Comparison of ENCODE assay signal across 22 mouse cellular contexts in genomic region chr17:8701096-8701495, GRCm38 (mm10).
DNase-seq lines count a peak whose midpoint lies in the region; TF ChIP-seq lines count a peak whose summit lies in the region.
"Had no signal": no experiment of that assay in that cellular context is flagged by ENCODE, and none has a peak within 500 bp of the region (broad histone marks: within the 10 kb centered on the region; RNA-seq: fewer than 3 reads in every experiment).

No protein-coding gene starts in this region.

- H3K4me1 ChIP-seq in cerebellum, adult 2 months (ENCODE audit: control insufficient read depth, insufficient read depth, low read length), result peaks cover 22% of the 10 kb centered on the region
- no peaks in the 10 kb centered on the region for H3K4me1 ChIP-seq in MEL (ENCODE audit: control insufficient read depth in 1 of 2, insufficient read depth in 2 of 2, low read length in 2 of 2)
- H3K4me1 ChIP-seq: embryonic facial prominence, embryonic 13.5 days; forebrain, embryonic 15.5 days; hindbrain, embryonic 13.5 days; kidney, embryonic 15.5 days; midbrain, embryonic 15.5 days; neural tube, embryonic 12.5 days had no signal

- H3K27me3 ChIP-seq in cerebellum, adult 2 months (ENCODE audit: control insufficient read depth, insufficient read depth, low read length), result no peaks in the 10 kb centered on the region
- H3K27me3 ChIP-seq in MEL (ENCODE audit: control insufficient read depth in 1 of 2, insufficient read depth in 2 of 2, low read length in 2 of 2), result no peaks in the 10 kb centered on the region; a peak in 1 of 4 replicates
- H3K27me3 ChIP-seq: embryonic facial prominence, embryonic 13.5 days; forebrain, embryonic 15.5 days; hindbrain, embryonic 13.5 days; kidney, embryonic 15.5 days; midbrain, embryonic 15.5 days; neural tube, embryonic 12.5 days had no signal

- TF ChIP-seq EP300 in MEL (IDR thresholded peaks at IDR 0.05; ENCODE audit: low read depth in 1 of 2, low read length in 2 of 2), result no peak

- TF ChIP-seq RAD21 in MEL (IDR thresholded peaks at IDR 0.05; ENCODE audit: low read depth, low read length), result no peak

- H3K79me2 ChIP-seq in MEL (ENCODE audit: control insufficient read depth, insufficient read depth, low read length, poor library complexity), result no peaks in the 10 kb centered on the region

- no peak overlapping the region for H3K9ac ChIP-seq in MEL (ENCODE audit: control insufficient read depth, low read depth, low read length, poor library complexity, severe bottlenecking)
- H3K9ac ChIP-seq: embryonic facial prominence, embryonic 13.5 days; forebrain, embryonic 15.5 days; hindbrain, embryonic 13.5 days; kidney, embryonic 15.5 days; midbrain, embryonic 15.5 days; neural tube, embryonic 12.5 days had no signal

- WGBS in cerebellum, adult 2 months, result 32% methylated on average over 7 of the region's 7 CpGs

- TF ChIP-seq POLR2A in cerebellum, adult 2 months (IDR thresholded peaks at IDR 0.05; ENCODE audit: borderline replicate concordance, insufficient read depth, low read length), result no peak
- no peak for TF ChIP-seq POLR2A in MEL (IDR thresholded peaks at IDR 0.05; ENCODE audit: control insufficient read depth in 1 of 2, insufficient read depth in 1 of 2, low read depth in 1 of 2, low read length in 2 of 2, poor library complexity in 1 of 2)

- no peak overlapping the region for H3K4me3 ChIP-seq in cerebellum, adult 2 months (replicated peaks; ENCODE audit: insufficient read depth, low read depth, low read length)
- H3K4me3 ChIP-seq in MEL (ENCODE audit: control insufficient read depth in 1 of 2, insufficient read depth in 1 of 2, low read depth in 2 of 2, low read length in 2 of 2), result no peak overlapping the region
- H3K4me3 ChIP-seq: embryonic facial prominence, embryonic 13.5 days; forebrain, embryonic 15.5 days; hindbrain, embryonic 13.5 days; kidney, embryonic 15.5 days; left cerebral cortex, adult 2 months; midbrain, embryonic 15.5 days; neural tube, embryonic 12.5 days had no signal

- intact Hi-C loops in gastrocnemius, postnatal 14 days (cut with DNase I; ENCODE audit: low total_unique reads), result no loop called here

- no peaks in the 10 kb centered on the region for H3K36me3 ChIP-seq in MEL (ENCODE audit: control insufficient read depth in 1 of 2, insufficient read depth in 2 of 2, low read length in 2 of 2)
- H3K36me3 ChIP-seq: embryonic facial prominence, embryonic 13.5 days; forebrain, embryonic 15.5 days; G1E; hindbrain, embryonic 13.5 days; kidney, embryonic 15.5 days; midbrain, embryonic 15.5 days; neural tube, embryonic 12.5 days had no signal

- H3K27ac ChIP-seq in cerebellum, adult 2 months (ENCODE audit: insufficient read depth, low read length), result 0 out of 2 replicates have a peak overlapping the region, but pooled peaks have one; percentile 2
- H3K27ac ChIP-seq in MEL (ENCODE audit: control insufficient read depth, low read depth, low read length), result no peak overlapping the region
- H3K27ac ChIP-seq: embryonic facial prominence, embryonic 13.5 days; hindbrain, embryonic 13.5 days; kidney, embryonic 15.5 days; left cerebral cortex, adult 2 months; midbrain, embryonic 15.5 days; neural tube, embryonic 12.5 days had no signal

- DNase-seq in cerebellum, adult 2 months, result peak; percentile 23 to 39
- DNase-seq in cerebellum, postnatal 14 days, result no peak
- peak; percentile 6 for DNase-seq in gastrocnemius, postnatal 14 days
- DNase-seq in gastrocnemius, postnatal 4 days (ENCODE audit: low spot score in 2 of 2), result no peak
- DNase-seq in MEL (ENCODE audit: low read depth, low spot score), result no peak
- peak; percentile 17 for DNase-seq in retina, embryonic 14.5 days (ENCODE audit: low spot score)
- no peak for DNase-seq in kidney, postnatal 4 days
- DNase-seq: adrenal gland, postnatal 10 days; gastrocnemius, postnatal 10 days; kidney, adult 11 months; layer of hippocampus, adult 9-11 months; left cerebral cortex, postnatal 4 days; lung, postnatal 4 days; right cerebral cortex, adult 18-20 months had no signal

- TF ChIP-seq CTCF in cerebellum, adult 2 months (IDR thresholded peaks at IDR 0.05; ENCODE audit: borderline replicate concordance, insufficient read depth, low read depth, low read length), result no peak
- TF ChIP-seq CTCF in MEL (IDR thresholded peaks at IDR 0.05 in 2 of 3, conservative IDR thresholded peaks at IDR 0.05 in 1 of 3; ENCODE audit: control insufficient read depth in 1 of 3, insufficient read depth in 1 of 3, low read depth in 2 of 3, low read length in 3 of 3, poor library complexity in 1 of 3, severe bottlenecking in 1 of 3), result no peak

- no peaks in the 10 kb centered on the region for H3K9me3 ChIP-seq in MEL (replicated peaks; ENCODE audit: insufficient read depth, low read length)
- H3K9me3 ChIP-seq: forebrain, embryonic 15.5 days; kidney, embryonic 15.5 days; midbrain, embryonic 15.5 days; neural tube, embryonic 12.5 days had no signal

TF ChIP-seq in MEL, 35 proteins besides CTCF, POLR2A, EP300 and RAD21:
- TF ChIP-seq USF2 (IDR thresholded peaks at IDR 0.05; ENCODE audit: borderline replicate concordance in 1 of 2, insufficient read depth in 1 of 2, low read depth in 1 of 2, low read length in 2 of 2) (no peak), USF1 (IDR thresholded peaks at IDR 0.05; ENCODE audit: low read depth, low read length) (0 out of 2 replicates have a peak, but pooled peaks have one; percentile 11)

Comparison
In these comparisons a context has a peak if more than half of its experiments do, and no peak if none do; other contexts are left out.
1. DNase-seq: peak in cerebellum, adult 2 months (2 of 2), gastrocnemius, postnatal 14 days (single experiment) and retina, embryonic 14.5 days (single experiment); none in cerebellum, postnatal 14 days (0 of 2), gastrocnemius, postnatal 4 days (0 of 2), MEL (single experiment) and kidney, postnatal 4 days (0 of 2).